Mouse (Mus musculus): Measurements from ENCODE around the gene Prss36. TPM values are rescaled to one million over a fixed set of nuclear protein-coding genes. Genes with fewer than 3 reads are reported as not detected.

The Prss36 gene
- total RNA-seq, 2 experiments from 2014 or later: 6.0 to 7.1 TPM

DNA sequence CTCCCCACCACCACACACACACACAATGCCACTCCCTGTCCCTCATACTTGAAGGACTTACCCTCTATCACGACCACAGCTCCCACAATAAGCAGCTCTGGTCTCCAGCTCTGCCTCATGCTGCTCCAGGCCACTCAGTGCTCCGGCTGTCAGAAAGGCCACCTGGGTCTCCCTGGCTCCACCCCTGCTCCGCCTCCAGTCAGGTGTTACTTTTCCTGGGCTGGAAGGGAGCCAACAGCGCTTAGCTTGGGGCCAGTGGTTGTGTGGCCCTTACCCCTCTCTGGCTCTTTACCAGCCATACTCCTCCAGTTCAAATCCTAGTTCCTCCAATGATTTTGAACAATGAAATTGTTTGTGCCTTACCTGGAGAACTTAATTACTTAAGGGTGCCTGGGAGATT lies 55.7 kb downstream of the Prss36 start, which contains the start of gene Prss53:
Prss53 (minus strand) TSS at position 173 of the 400 bp plus-strand sequence.
- Histone ChIP-seq H3K4me3 (no peak within 1 kb of the TSS), H3K27ac (no peak within 1 kb of the TSS)
- no peak for TF ChIP-seq CTCF (IDR thresholded peaks at IDR 0.05)
- intact Hi-C loops (cut with DNase I): no loop called here
- no peak for DNase-seq

DNA sequence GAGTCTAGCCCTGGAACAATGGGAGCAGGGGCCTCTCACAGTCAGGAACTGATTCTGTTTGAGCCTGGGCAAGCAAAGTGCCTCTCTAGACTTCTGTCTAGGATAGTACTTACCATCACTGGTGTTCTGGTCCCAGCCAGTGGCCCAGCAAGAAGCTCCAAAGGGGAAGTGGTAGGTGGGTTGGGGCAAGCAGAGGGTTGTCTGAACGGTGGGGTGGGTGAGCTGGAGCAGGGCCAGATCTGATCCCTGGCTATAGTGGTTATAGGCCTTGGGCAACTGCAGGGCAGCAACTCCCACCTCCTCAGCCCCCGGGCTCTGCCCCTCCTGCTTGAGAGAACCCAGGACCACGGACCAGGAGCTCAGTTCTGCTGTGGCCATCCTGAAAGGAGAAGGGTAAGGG lies 57.7 kb downstream of the Prss36 start:
- no peak overlapping the region for H3K4me3 ChIP-seq
- intact Hi-C loops (cut with DNase I): no loop called here
- DNase-seq: no peak
- no peak for TF ChIP-seq CTCF (IDR thresholded peaks at IDR 0.05)
- no peak overlapping the region for H3K27ac ChIP-seq

DNA sequence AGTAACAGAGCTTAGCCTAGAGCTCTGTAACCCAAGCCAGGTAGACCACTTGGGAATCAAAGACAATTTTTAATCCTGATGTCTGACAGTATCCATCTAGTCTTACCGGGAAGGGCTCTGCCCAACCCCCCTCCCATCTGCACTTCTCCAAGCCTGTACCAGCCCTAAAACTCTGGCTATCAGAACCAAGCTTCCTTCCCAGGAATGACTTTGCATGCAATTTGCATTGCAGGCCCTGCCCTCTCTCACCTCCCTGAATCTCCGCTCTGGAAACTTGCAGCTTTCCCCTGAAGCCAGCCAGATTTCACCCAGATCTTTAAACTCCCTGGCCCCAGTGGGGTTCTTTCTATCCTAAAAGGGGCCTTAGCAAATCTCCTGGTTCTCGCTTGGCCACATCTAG lies 58.7 kb downstream of the Prss36 start:
- no peak for DNase-seq

DNA sequence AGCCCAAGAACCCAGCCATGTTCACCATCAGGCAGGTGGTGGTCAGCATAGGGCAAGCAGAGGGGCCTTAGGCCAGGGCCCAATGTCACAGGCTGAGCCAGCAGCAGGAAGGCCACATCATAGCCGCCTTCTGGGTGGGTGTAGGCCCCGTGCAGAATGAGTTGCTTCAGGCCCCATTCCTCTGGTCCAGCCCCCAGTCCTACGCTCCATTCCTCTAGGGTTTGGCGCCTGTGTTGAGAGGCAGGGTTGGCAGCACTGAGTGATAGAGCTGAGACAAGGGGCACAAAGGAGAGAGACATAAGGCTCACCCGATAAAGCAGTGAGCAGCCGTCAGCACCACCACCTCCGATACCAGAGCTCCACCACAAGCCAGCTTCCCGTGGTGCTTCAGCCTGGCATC lies 59.3 kb downstream of the Prss36 start:
- DNase-seq: no peak
- TF ChIP-seq CTCF (IDR thresholded peaks at IDR 0.05): no peak
- intact Hi-C loops (cut with DNase I): no loop called here

More for the DNA sequence above, 58.7 kb downstream of the Prss36 start:
- intact Hi-C loops (cut with DNase I): no loop called here
- no peak for TF ChIP-seq CTCF (IDR thresholded peaks at IDR 0.05)
- Histone ChIP-seq H3K27ac (no peak overlapping the region), H3K4me3 (no peak overlapping the region)

DNA sequence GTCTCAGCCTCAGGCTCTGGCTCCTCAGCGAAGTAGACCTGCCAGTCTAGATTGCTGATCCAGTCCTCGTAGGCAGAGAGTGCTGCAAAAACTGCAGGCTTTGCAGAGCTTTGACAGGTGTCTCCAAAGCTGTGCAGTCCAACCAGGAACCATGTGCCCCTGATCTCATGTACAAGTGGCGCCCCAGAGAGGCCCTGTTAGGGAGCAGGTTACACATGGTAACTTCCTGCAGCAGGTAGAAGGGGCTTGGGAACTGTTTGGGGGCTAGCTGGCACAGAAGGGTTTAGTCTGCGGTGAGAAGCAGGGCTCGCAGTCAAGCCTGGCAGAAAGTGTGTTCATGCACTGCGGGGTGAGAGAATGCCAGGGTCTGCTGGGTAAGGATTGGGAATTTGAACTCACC lies 60.0 kb downstream of the Prss36 start:
- intact Hi-C loops (cut with DNase I): no loop called here
- DNase-seq: no peak
- H3K27ac ChIP-seq: peak overlapping the region; percentile 81
- 0 out of 2 replicates have a peak overlapping the region, but pooled peaks have one; percentile 5 for H3K4me3 ChIP-seq
- no peak for TF ChIP-seq CTCF (IDR thresholded peaks at IDR 0.05)

More for the DNA sequence above, 59.3 kb downstream of the Prss36 start:
- Histone ChIP-seq H3K4me3 (no peak overlapping the region), H3K27ac (peak overlapping the region; percentile 81)

DNA sequence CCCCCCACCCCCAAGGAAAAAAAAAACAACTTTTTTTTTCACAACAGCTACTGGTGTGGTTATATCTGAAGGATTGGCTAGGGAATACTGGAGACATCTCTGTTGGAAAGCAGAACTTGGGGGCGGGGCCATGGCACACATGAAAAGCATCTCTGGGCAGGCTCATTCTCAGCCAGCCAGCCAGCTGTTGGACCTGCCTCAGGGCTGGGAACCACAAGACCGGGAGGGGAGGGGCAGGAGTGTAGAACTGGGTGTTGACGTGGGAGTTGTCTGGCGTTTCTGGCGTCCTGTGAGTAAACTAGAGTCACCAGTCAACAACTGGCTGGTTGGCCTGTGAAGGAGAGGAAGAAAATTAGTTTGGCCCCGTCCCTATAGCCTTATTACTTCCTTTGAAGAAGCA lies 60.6 kb downstream of the Prss36 start:
- H3K27ac ChIP-seq: peak overlapping the region; percentile 81
- no peak for TF ChIP-seq CTCF (IDR thresholded peaks at IDR 0.05)
- peak; percentile 87 for DNase-seq
- H3K4me3 ChIP-seq: no peak overlapping the region
- intact Hi-C loops (cut with DNase I): no loop called here

Other genes starting within 250 kb of the Prss36 start
- gene Bcl7c, start 237.8 kb downstream of the Prss36 start, total RNA-seq (2021): 10 to 100 TPM; 26.7 to 32.9 TPM
- gene Ctf1, start 234.0 kb downstream of the Prss36 start, total RNA-seq (2021): 10 to 100 TPM; 16.8 to 18.1 TPM
- gene Ctf2, start 214.6 kb downstream of the Prss36 start, total RNA-seq (2021): not detected
- 1 to 10 TPM; 1.2 to 2.0 TPM for gene Fbxl19, start 202.2 kb downstream of the Prss36 start, total RNA-seq (2021)
- gene Orai3, start 176.9 kb downstream of the Prss36 start, total RNA-seq (2021): 10 to 100 TPM; 10.1 to 11.7 TPM
- gene Setd1a, start 170.1 kb downstream of the Prss36 start, total RNA-seq (2021): 10 to 100 TPM; 15.3 to 20.8 TPM
- gene Gm49388, start 161.1 kb downstream of the Prss36 start, total RNA-seq (2021): 1 to 10 TPM; 1.9 to 2.1 TPM
- 1 to 10 TPM; 4.7 to 6.2 TPM for gene Hsd3b7, start 146.1 kb downstream of the Prss36 start, total RNA-seq (2021)
- 10 to 100 TPM; 55.4 to 59.0 TPM for gene Stx4a, start 122.4 kb downstream of the Prss36 start, total RNA-seq (2021)
- gene Stx1b, start 122.2 kb downstream of the Prss36 start, total RNA-seq (2021): 1 to 10 TPM; 1.0 TPM
- gene Zfp646, start 70.5 kb downstream of the Prss36 start, total RNA-seq (2021): 10 to 100 TPM; 11.8 to 15.4 TPM
- gene Zfp668, start 69.9 kb downstream of the Prss36 start, total RNA-seq (2021): 1 to 10 TPM; 3.3 to 5.0 TPM
- gene Prss53, start 55.8 kb downstream of the Prss36 start, total RNA-seq (2021): 1 to 10 TPM; 1.2 to 2.0 TPM
- not detected for gene Gm21974, start 51.3 kb downstream of the Prss36 start, total RNA-seq (2021)
- gene Vkorc1, start 51.1 kb downstream of the Prss36 start, total RNA-seq (2021): 10 to 100 TPM in 1 of 2 experiments, 1 to 10 TPM in 1; 9.2 to 12.6 TPM
- 100 to 1,000 TPM; 169 to 177 TPM for gene Bckdk, start 42.6 kb downstream of the Prss36 start, total RNA-seq (2021)
- gene Kat8, start 34.2 kb downstream of the Prss36 start, total RNA-seq (2021): 10 to 100 TPM; 24.3 to 26.6 TPM
- gene Prss8, start 16.6 kb downstream of the Prss36 start, total RNA-seq (2021): not detected
- gene Fus, start 20.7 kb upstream of the Prss36 start, total RNA-seq (2021): 10 to 100 TPM; 77.8 to 99.5 TPM
- under 1 TPM; 0.38 to 0.89 TPM for gene Pycard, start 47.1 kb upstream of the Prss36 start, total RNA-seq (2021)
- 100 to 1,000 TPM; 186 to 238 TPM for gene Trim72, start 57.2 kb upstream of the Prss36 start, total RNA-seq (2021)
- gene Itgam, start 115.9 kb upstream of the Prss36 start, total RNA-seq (2021): 1 to 10 TPM; 1.0 to 1.9 TPM
- not detected for gene Gm49368, start 116.0 kb upstream of the Prss36 start, total RNA-seq (2021)
- gene Itgax, start 182.8 kb upstream of the Prss36 start, total RNA-seq (2021): under 1 TPM in 1 of 2 experiments, not detected in 1; 0.26 TPM
- gene Itgad, start 207.7 kb upstream of the Prss36 start, total RNA-seq (2021): not detected